Mouse (Mus musculus): ENCODE results near the gene 0610040J01Rik. TPM values are rescaled to one million over a fixed set of nuclear protein-coding genes. Genes with fewer than 3 reads are reported as not detected.

The 0610040J01Rik gene
- polyA plus RNA-seq, 1 experiment from 2014 or later = 40.6 TPM

- peaks cover 6% of the 10 kb centered on the region; the same call in 1 of the 2 replicates for H3K36me3 ChIP-seq (ENCODE audit: control insufficient read depth, insufficient read depth)
- H3K27ac ChIP-seq (ENCODE audit: low read depth, low read length) = no peak overlapping the region
- H3K9me3 ChIP-seq (ENCODE audit: control insufficient read depth) = no peaks in the 10 kb centered on the region
- H3K4me1 ChIP-seq (replicated peaks; ENCODE audit: control insufficient read depth, insufficient read depth, low read length) = no peaks in the 10 kb centered on the region
- no peaks in the 10 kb centered on the region for H3K27me3 ChIP-seq (replicated peaks; ENCODE audit: control insufficient read depth, insufficient read depth, low read length)
- H3K4me2 ChIP-seq (replicated peaks; ENCODE audit: low read depth) = no peak overlapping the region
- TF ChIP-seq CTCF (IDR thresholded peaks at IDR 0.05; ENCODE audit: low read depth) = no peak
- WGBS = 65% methylated on average over 3 of the region's 3 CpGs
- H3K4me3 ChIP-seq (ENCODE audit: low read depth, low read length) = no peak overlapping the region
- H3K9ac ChIP-seq (ENCODE audit: low read depth, low read length) = no peak overlapping the region
- ATAC-seq = peak; percentile 58; the same call in 1 of the 2 replicates
These were observed 91.2 kb downstream of the 0610040J01Rik start for GRCm38 (mm10) chr5:63903329-63903728.

- WGBS = 37% methylated on average over 13 of the region's 13 CpGs
- Histone ChIP-seq H3K4me1 (replicated peaks; ENCODE audit: control insufficient read depth, insufficient read depth, low read length) (no peaks in the 10 kb centered on the region), H3K27me3 (replicated peaks; ENCODE audit: control insufficient read depth, insufficient read depth, low read length) (no peaks in the 10 kb centered on the region), H3K36me3 (ENCODE audit: control insufficient read depth, insufficient read depth) (no peaks in the 10 kb centered on the region), H3K9me3 (ENCODE audit: control insufficient read depth) (no peaks in the 10 kb centered on the region), H3K4me3 (ENCODE audit: low read depth, low read length) (no peak overlapping the region), H3K4me2 (replicated peaks; ENCODE audit: low read depth) (no peak overlapping the region), H3K9ac (ENCODE audit: low read depth, low read length) (no peak overlapping the region), H3K27ac (ENCODE audit: low read depth, low read length) (no peak overlapping the region)
- peak; percentile 97 for TF ChIP-seq CTCF (IDR thresholded peaks at IDR 0.05; ENCODE audit: low read depth)
- ATAC-seq = peak; percentile 45; the same call in 1 of the 2 replicates
These were observed 94.3 kb downstream of the 0610040J01Rik start for GRCm38 (mm10) chr5:63906149-63907093.

- H3K9me3 ChIP-seq (ENCODE audit: control insufficient read depth) = no peaks in the 10 kb centered on the region
- TF ChIP-seq CTCF (IDR thresholded peaks at IDR 0.05; ENCODE audit: low read depth) = no peak
- no peaks in the 10 kb centered on the region for H3K4me1 ChIP-seq (replicated peaks; ENCODE audit: control insufficient read depth, insufficient read depth, low read length)
- WGBS = 49% methylated on average over 4 of the region's 4 CpGs
- no peak overlapping the region for H3K27ac ChIP-seq (ENCODE audit: low read depth, low read length)
- no peak overlapping the region for H3K9ac ChIP-seq (ENCODE audit: low read depth, low read length)
- no peak overlapping the region for H3K4me3 ChIP-seq (ENCODE audit: low read depth, low read length)
- no peak for ATAC-seq
- no peaks in the 10 kb centered on the region for H3K27me3 ChIP-seq (replicated peaks; ENCODE audit: control insufficient read depth, insufficient read depth, low read length)
- H3K36me3 ChIP-seq (ENCODE audit: control insufficient read depth, insufficient read depth) = no peaks in the 10 kb centered on the region
- no peak overlapping the region for H3K4me2 ChIP-seq (replicated peaks; ENCODE audit: low read depth)
These were observed 95.3 kb downstream of the 0610040J01Rik start for GRCm38 (mm10) chr5:63907513-63907912.

GRCm38 (mm10) chr5:63910171-63910960, 98.2 kb downstream of the 0610040J01Rik start:
- no peak overlapping the region for H3K4me3 ChIP-seq (ENCODE audit: low read depth, low read length)
- no peaks in the 10 kb centered on the region for H3K27me3 ChIP-seq (replicated peaks; ENCODE audit: control insufficient read depth, insufficient read depth, low read length)
- WGBS = 83% methylated on average over 10 of the region's 10 CpGs
- ATAC-seq = no peak
- H3K36me3 ChIP-seq (ENCODE audit: control insufficient read depth, insufficient read depth) = no peaks in the 10 kb centered on the region
- TF ChIP-seq CTCF (IDR thresholded peaks at IDR 0.05; ENCODE audit: low read depth) = no peak
- H3K9ac ChIP-seq (ENCODE audit: low read depth, low read length) = no peak overlapping the region
- no peak overlapping the region for H3K4me2 ChIP-seq (replicated peaks; ENCODE audit: low read depth)
- H3K27ac ChIP-seq (ENCODE audit: low read depth, low read length) = no peak overlapping the region
- H3K9me3 ChIP-seq (ENCODE audit: control insufficient read depth) = no peaks in the 10 kb centered on the region
- H3K4me1 ChIP-seq (replicated peaks; ENCODE audit: control insufficient read depth, insufficient read depth, low read length) = no peaks in the 10 kb centered on the region

GRCm38 (mm10) chr5:63914896-63915295, 102.7 kb downstream of the 0610040J01Rik start:
- Histone ChIP-seq H3K4me2 (replicated peaks; ENCODE audit: low read depth) (no peak overlapping the region), H3K9ac (ENCODE audit: low read depth, low read length) (no peak overlapping the region), H3K27ac (ENCODE audit: low read depth, low read length) (no peak overlapping the region), H3K36me3 (ENCODE audit: control insufficient read depth, insufficient read depth) (no peaks in the 10 kb centered on the region), H3K9me3 (ENCODE audit: control insufficient read depth) (no peaks in the 10 kb centered on the region), H3K4me3 (ENCODE audit: low read depth, low read length) (no peak overlapping the region), H3K4me1 (replicated peaks; ENCODE audit: control insufficient read depth, insufficient read depth, low read length) (no peaks in the 10 kb centered on the region), H3K27me3 (replicated peaks; ENCODE audit: control insufficient read depth, insufficient read depth, low read length) (no peaks in the 10 kb centered on the region)
- no peak for TF ChIP-seq CTCF (IDR thresholded peaks at IDR 0.05; ENCODE audit: low read depth)
- 53% methylated on average over 1 of the region's 1 CpGs for WGBS
- ATAC-seq = no peak

All from intestine, postnatal 0 days (tissue).